Comparison of ENCODE assay signal across 15 mouse cellular contexts in genomic region chr9:34559102-34559501, GRCm38 (mm10).
DNase-seq lines count a peak whose midpoint lies in the region; ATAC-seq and TF ChIP-seq lines count a peak whose summit lies in the region.
"Had no signal": no experiment of that assay in that cellular context is flagged by ENCODE, and none has a peak within 500 bp of the region (broad histone marks: within the 10 kb centered on the region; RNA-seq: fewer than 3 reads in every experiment).

No protein-coding gene starts in this region.

- H3K27me3 ChIP-seq in midbrain, embryonic 10.5 days (ENCODE audit: low read depth, poor library complexity, severe bottlenecking), result peaks cover 36% of the 10 kb centered on the region
- no peaks in the 10 kb centered on the region; the same call in 1 of the 2 replicates for H3K27me3 ChIP-seq in midbrain, embryonic 11.5 days (ENCODE audit: control insufficient read depth, insufficient read depth, low read length)
- H3K27me3 ChIP-seq in forebrain, embryonic 15.5 days, result no peaks in the 10 kb centered on the region
- no peaks in the 10 kb centered on the region for H3K27me3 ChIP-seq in hindbrain, postnatal 0 days (ENCODE audit: insufficient read depth, low read length)
- no peaks in the 10 kb centered on the region for H3K27me3 ChIP-seq in neural tube, embryonic 14.5 days (ENCODE audit: control insufficient read depth, insufficient read depth, low read length)
- H3K27me3 ChIP-seq: intestine, embryonic 15.5 days had no signal

- no peaks in the 10 kb centered on the region for H3K9me3 ChIP-seq in midbrain, embryonic 10.5 days (replicated peaks)
- H3K9me3 ChIP-seq in midbrain, embryonic 11.5 days (ENCODE audit: control insufficient read depth, low read length), result no peaks in the 10 kb centered on the region
- no peaks in the 10 kb centered on the region for H3K9me3 ChIP-seq in forebrain, embryonic 15.5 days
- H3K9me3 ChIP-seq in hindbrain, postnatal 0 days (ENCODE audit: low read length), result no peaks in the 10 kb centered on the region
- no peaks in the 10 kb centered on the region for H3K9me3 ChIP-seq in neural tube, embryonic 14.5 days (ENCODE audit: control insufficient read depth, low read length)
- H3K9me3 ChIP-seq: intestine, embryonic 15.5 days had no signal

- peaks cover 46% of the 10 kb centered on the region for H3K4me1 ChIP-seq in midbrain, embryonic 10.5 days
- H3K4me1 ChIP-seq in midbrain, embryonic 11.5 days (ENCODE audit: control insufficient read depth, insufficient read depth, low read length), result peaks cover 27% of the 10 kb centered on the region
- H3K4me1 ChIP-seq in forebrain, embryonic 15.5 days, result peaks cover 30% of the 10 kb centered on the region
- peaks cover 36% of the 10 kb centered on the region for H3K4me1 ChIP-seq in hindbrain, postnatal 0 days (ENCODE audit: insufficient read depth, low read length)
- peaks cover 7% of the 10 kb centered on the region; the same call in 1 of the 2 replicates for H3K4me1 ChIP-seq in neural tube, embryonic 14.5 days (ENCODE audit: control insufficient read depth, insufficient read depth, low read length)
- H3K4me1 ChIP-seq: intestine, embryonic 15.5 days had no signal

- peak overlapping the region; percentile 70 for H3K27ac ChIP-seq in midbrain, embryonic 10.5 days (replicated peaks)
- H3K27ac ChIP-seq in midbrain, embryonic 11.5 days (ENCODE audit: low read depth, low read length), result no peak overlapping the region
- H3K27ac ChIP-seq in forebrain, embryonic 15.5 days (replicated peaks), result peak overlapping the region; percentile 75
- peak overlapping the region; percentile 87 for H3K27ac ChIP-seq in hindbrain, postnatal 0 days
- H3K27ac ChIP-seq in neural tube, embryonic 14.5 days (ENCODE audit: low read depth, low read length), result peak overlapping the region; percentile 73
- H3K27ac ChIP-seq: gastrocnemius, adult 2 months; intestine, embryonic 15.5 days had no signal

- H3K36me3 ChIP-seq in midbrain, embryonic 10.5 days, result no peaks in the 10 kb centered on the region
- no peaks in the 10 kb centered on the region for H3K36me3 ChIP-seq in midbrain, embryonic 11.5 days (ENCODE audit: control insufficient read depth, insufficient read depth, low read length)
- no peaks in the 10 kb centered on the region for H3K36me3 ChIP-seq in forebrain, embryonic 15.5 days
- H3K36me3 ChIP-seq in hindbrain, postnatal 0 days (ENCODE audit: insufficient read depth, low read length), result no peaks in the 10 kb centered on the region
- H3K36me3 ChIP-seq in neural tube, embryonic 14.5 days (ENCODE audit: control insufficient read depth, insufficient read depth, low read length), result no peaks in the 10 kb centered on the region
- H3K36me3 ChIP-seq: intestine, embryonic 15.5 days had no signal

- no peak overlapping the region for H3K4me2 ChIP-seq in midbrain, embryonic 11.5 days
- H3K4me2 ChIP-seq in forebrain, embryonic 15.5 days (replicated peaks), result no peak overlapping the region
- H3K4me2 ChIP-seq in hindbrain, postnatal 0 days (ENCODE audit: low read depth, low read length), result no peak overlapping the region
- no peak overlapping the region for H3K4me2 ChIP-seq in neural tube, embryonic 14.5 days (ENCODE audit: low read depth, low read length)
- H3K4me2 ChIP-seq: intestine, embryonic 15.5 days had no signal

- ATAC-seq in midbrain, embryonic 11.5 days (ENCODE audit: low FRiP score), result no peak
- no peak for ATAC-seq in forebrain, embryonic 15.5 days (replicated peaks)
- 0 out of 2 replicates have a peak, but pooled peaks have one; percentile 0 for ATAC-seq in hindbrain, postnatal 0 days
- no peak for ATAC-seq in neural tube, embryonic 14.5 days (ENCODE audit: low read depth)
- ATAC-seq: CD4-positive, CD25-positive, alpha-beta regulatory T cell, adult 4 months; intestine, embryonic 15.5 days had no signal

- WGBS in midbrain, embryonic 10.5 days, result 87% methylated on average over 9 of the region's 9 CpGs
- 88% methylated on average over 9 of the region's 9 CpGs for WGBS in midbrain, embryonic 11.5 days
- 88% methylated on average over 9 of the region's 9 CpGs for WGBS in forebrain, embryonic 15.5 days
- 75% methylated on average over 9 of the region's 9 CpGs for WGBS in hindbrain, postnatal 0 days
- 87% methylated on average over 9 of the region's 9 CpGs for WGBS in neural tube, embryonic 14.5 days

- no peak for DNase-seq in midbrain, embryonic 10.5 days (ENCODE audit: low spot score)
- no peak for DNase-seq in midbrain, embryonic 11.5 days (ENCODE audit: low spot score, missing footprints)
- DNase-seq in hindbrain, postnatal 0 days (ENCODE audit: low spot score), result no peak
- DNase-seq in urinary bladder, adult 2 months (ENCODE audit: low spot score), result no peak
- no peak for DNase-seq in left cerebral cortex, adult 9 months (ENCODE audit: low spot score in 2 of 2)
- no peak for DNase-seq in frontal cortex, postnatal 10 days (ENCODE audit: low spot score in 2 of 2)
- DNase-seq: adrenal gland, postnatal 25 days; gastrocnemius, adult 2 months; right cerebral cortex, postnatal 14 days; thymus, postnatal 4 days had no signal

- no peak overlapping the region for H3K9ac ChIP-seq in midbrain, embryonic 11.5 days (ENCODE audit: low read length)
- no peak overlapping the region for H3K9ac ChIP-seq in forebrain, embryonic 15.5 days (replicated peaks)
- H3K9ac ChIP-seq in hindbrain, postnatal 0 days (replicated peaks; ENCODE audit: low read length), result no peak overlapping the region
- H3K9ac ChIP-seq in neural tube, embryonic 14.5 days (replicated peaks; ENCODE audit: low read depth, low read length), result no peak overlapping the region
- H3K9ac ChIP-seq: intestine, embryonic 15.5 days had no signal

- H3K4me3 ChIP-seq in midbrain, embryonic 10.5 days, result no peak overlapping the region
- no peak overlapping the region for H3K4me3 ChIP-seq in midbrain, embryonic 11.5 days (ENCODE audit: low read depth, low read length)
- no peak overlapping the region for H3K4me3 ChIP-seq in forebrain, embryonic 15.5 days
- no peak overlapping the region for H3K4me3 ChIP-seq in hindbrain, postnatal 0 days (ENCODE audit: low read length)
- H3K4me3 ChIP-seq in neural tube, embryonic 14.5 days (ENCODE audit: low read depth, low read length), result no peak overlapping the region
- H3K4me3 ChIP-seq: erythroblast, embryonic 14.5 days; gastrocnemius, adult 2 months; intestine, embryonic 15.5 days had no signal

- no peak for TF ChIP-seq CTCF in hindbrain, postnatal 0 days (IDR thresholded peaks at IDR 0.05; ENCODE audit: low read depth)
